Mouse (Mus musculus): ENCODE measurements around the gene Zfp276. TPM values are rescaled to one million over a fixed set of nuclear protein-coding genes. Genes with fewer than 3 reads are reported as not detected.
"Not testable (repeated sequence)": the region's sequence is repeated elsewhere in the genome, so short reads cannot be mapped to it uniquely, and the experiment has no call there.

Zfp276 gene
- polyA plus RNA-seq, 1 experiment from 2014 or later: 26.5 TPM

DNA sequence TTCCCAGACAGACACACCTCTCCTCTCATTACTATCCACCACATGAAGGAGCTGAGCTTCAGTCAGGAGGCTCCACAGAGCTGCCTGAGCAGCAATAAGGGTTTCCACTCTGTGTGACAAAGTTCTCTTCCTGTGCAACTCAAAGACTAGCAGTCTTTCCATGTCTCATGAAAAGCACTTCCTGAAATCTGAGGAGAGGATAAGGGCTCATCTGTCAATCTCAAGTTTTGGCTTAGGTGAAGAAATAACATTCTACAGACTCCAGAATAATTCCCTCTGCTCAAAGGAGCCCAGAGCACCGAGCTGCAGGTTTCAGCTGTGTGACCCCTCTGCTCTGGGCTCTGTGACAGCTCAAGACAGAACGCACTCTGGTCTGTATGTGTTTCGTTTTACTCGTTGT, 1.1 kb upstream of the Zfp276 start:
- DNase-seq (ENCODE audit: low spot score) (no peak), ATAC-seq (replicated peaks; ENCODE audit: low FRiP score) (no peak)
- 69% methylated on average over 4 of the region's 4 CpGs for WGBS
- Histone ChIP-seq H3K4me3 (ENCODE audit: low read depth, low read length) (peak overlapping the region; percentile 56; the same call in 1 of the 2 replicates), H3K9ac (ENCODE audit: low read length) (peak overlapping the region; percentile 95; the same call in 1 of the 2 replicates), H3K4me2 (ENCODE audit: low read depth, low read length, severe bottlenecking) (peak overlapping the region; percentile 96), H3K27ac (ENCODE audit: low read depth, low read length) (no peak overlapping the region), H3K36me3 (ENCODE audit: control insufficient read depth, insufficient read depth, low read length) (no peaks in the 10 kb centered on the region; the same call in 1 of the 2 replicates), H3K4me1 (replicated peaks; ENCODE audit: control insufficient read depth, insufficient read depth, low read length) (peaks cover 12% of the 10 kb centered on the region), H3K27me3 (ENCODE audit: control insufficient read depth, insufficient read depth, low read length) (no peaks in the 10 kb centered on the region), H3K9me3 (ENCODE audit: control insufficient read depth, low read length) (no peaks in the 10 kb centered on the region)

DNA sequence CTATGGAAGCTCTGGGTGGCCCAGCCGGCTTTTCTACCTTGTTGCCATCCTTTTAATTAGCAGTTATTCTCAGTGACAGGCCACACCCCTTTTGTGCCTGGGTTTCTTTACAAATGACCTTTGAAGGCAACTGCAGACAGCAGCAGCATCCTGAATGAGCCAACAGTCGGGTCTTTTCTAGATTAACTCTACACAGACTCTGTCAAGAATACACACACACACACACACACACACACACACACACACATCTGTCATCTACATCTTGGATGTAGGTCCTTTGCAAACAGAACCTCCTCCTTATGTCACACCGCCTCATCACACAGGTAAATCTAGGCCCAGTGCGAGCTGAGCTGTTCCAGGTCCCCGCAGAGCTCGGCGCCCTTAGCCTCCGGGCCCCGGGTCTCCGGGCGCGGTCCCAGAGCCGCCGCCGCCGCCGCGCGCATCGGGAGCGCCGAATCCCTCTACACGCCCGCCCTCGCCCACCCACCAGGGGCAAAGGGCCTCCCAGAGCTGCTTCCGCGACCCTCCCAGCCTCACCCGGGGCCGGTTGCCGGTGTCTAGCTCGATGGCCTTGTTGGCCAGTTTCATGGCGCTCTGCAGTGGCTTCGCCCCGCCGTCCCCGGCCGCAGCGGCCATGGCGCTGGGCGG, 420 bp upstream of the Zfp276 start:
- Histone ChIP-seq H3K27ac (ENCODE audit: low read depth, low read length) (peak overlapping the region; percentile 72), H3K4me2 (ENCODE audit: low read depth, low read length, severe bottlenecking) (peak overlapping the region; percentile 96), H3K9me3 (ENCODE audit: control insufficient read depth, low read length) (no peaks in the 10 kb centered on the region), H3K4me3 (ENCODE audit: low read depth, low read length) (peak overlapping the region; percentile 56), H3K36me3 (ENCODE audit: control insufficient read depth, insufficient read depth, low read length) (no peaks in the 10 kb centered on the region), H3K4me1 (replicated peaks; ENCODE audit: control insufficient read depth, insufficient read depth, low read length) (peaks cover 12% of the 10 kb centered on the region), H3K27me3 (ENCODE audit: control insufficient read depth, insufficient read depth, low read length) (no peaks in the 10 kb centered on the region), H3K9ac (ENCODE audit: low read length) (peak overlapping the region; percentile 95)
- ATAC-seq (replicated peaks; ENCODE audit: low FRiP score) (peak; percentile 69; the same call in 1 of the 2 replicates), DNase-seq (ENCODE audit: low spot score) (no peak)
- WGBS: under 1% methylated on average over 37 of the region's 40 CpGs

DNA sequence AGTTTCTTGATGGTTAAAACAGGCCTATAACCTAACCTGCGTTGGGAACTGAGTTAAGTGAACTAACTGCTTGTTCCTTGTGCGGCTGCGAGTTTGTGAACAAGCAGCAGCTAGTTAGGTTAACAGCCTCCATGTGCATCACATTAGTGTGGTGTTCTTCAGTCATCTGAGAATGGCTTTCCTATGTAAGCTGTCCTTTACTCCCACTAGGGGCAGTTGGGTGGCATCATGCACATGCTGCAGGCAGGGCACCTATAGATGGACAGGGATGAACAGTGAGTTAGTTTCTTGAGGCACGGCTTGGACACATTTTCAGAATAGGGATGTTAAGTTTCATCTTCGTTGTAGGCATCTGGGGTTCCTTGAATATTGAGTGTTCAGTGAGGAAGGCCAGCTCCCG, 1.2 kb downstream of the Zfp276 start:
- H3K27ac ChIP-seq (ENCODE audit: low read depth, low read length): no peak overlapping the region
- H3K9ac ChIP-seq (ENCODE audit: low read length): peak overlapping the region; percentile 95
- peaks cover 12% of the 10 kb centered on the region for H3K4me1 ChIP-seq (replicated peaks; ENCODE audit: control insufficient read depth, insufficient read depth, low read length)
- H3K27me3 ChIP-seq (ENCODE audit: control insufficient read depth, insufficient read depth, low read length): no peaks in the 10 kb centered on the region
- peak overlapping the region; percentile 96 for H3K4me2 ChIP-seq (ENCODE audit: low read depth, low read length, severe bottlenecking)
- H3K4me3 ChIP-seq (ENCODE audit: low read depth, low read length): peak overlapping the region; percentile 56
- H3K9me3 ChIP-seq (ENCODE audit: control insufficient read depth, low read length): no peaks in the 10 kb centered on the region
- ATAC-seq (replicated peaks; ENCODE audit: low FRiP score) (no peak), DNase-seq (ENCODE audit: low spot score) (no peak)
- 62% methylated on average over 6 of the region's 6 CpGs for WGBS
- H3K36me3 ChIP-seq (ENCODE audit: control insufficient read depth, insufficient read depth, low read length): no peaks in the 10 kb centered on the region; the same call in 1 of the 2 replicates

DNA sequence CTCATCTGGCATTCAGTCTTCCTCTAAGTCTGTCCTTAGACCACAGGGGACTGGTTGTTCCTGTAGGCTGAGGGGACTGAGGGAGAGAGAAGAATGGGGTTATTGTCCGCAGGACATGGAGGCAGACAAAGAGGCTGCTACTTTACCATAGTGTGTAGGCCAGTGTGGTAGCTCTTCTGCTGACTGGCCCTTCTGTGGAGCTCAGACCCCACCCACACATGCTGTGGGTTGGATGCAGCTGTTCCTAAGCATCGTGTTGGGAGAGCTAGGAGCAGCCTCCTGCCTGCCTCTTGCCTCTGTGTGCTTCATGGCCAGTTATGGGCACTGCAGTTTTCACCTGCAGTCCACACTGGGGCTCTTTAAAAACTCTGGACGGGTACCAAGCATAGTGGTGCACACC, 3.1 kb downstream of the Zfp276 start:
- ATAC-seq (replicated peaks; ENCODE audit: low FRiP score): no peak
- H3K27ac ChIP-seq (ENCODE audit: low read depth, low read length): no peak overlapping the region
- no peak overlapping the region for H3K4me2 ChIP-seq (ENCODE audit: low read depth, low read length, severe bottlenecking)
- DNase-seq (ENCODE audit: low spot score): no peak
- peaks cover 12% of the 10 kb centered on the region for H3K4me1 ChIP-seq (replicated peaks; ENCODE audit: control insufficient read depth, insufficient read depth, low read length)
- H3K9me3 ChIP-seq (ENCODE audit: control insufficient read depth, low read length): no peaks in the 10 kb centered on the region
- no peak overlapping the region for H3K4me3 ChIP-seq (ENCODE audit: low read depth, low read length)
- no peaks in the 10 kb centered on the region; the same call in 1 of the 2 replicates for H3K36me3 ChIP-seq (ENCODE audit: control insufficient read depth, insufficient read depth, low read length)
- H3K27me3 ChIP-seq (ENCODE audit: control insufficient read depth, insufficient read depth, low read length): no peaks in the 10 kb centered on the region
- H3K9ac ChIP-seq (ENCODE audit: low read length): no peak overlapping the region
- WGBS: 74% methylated on average over 3 of the region's 3 CpGs

DNA sequence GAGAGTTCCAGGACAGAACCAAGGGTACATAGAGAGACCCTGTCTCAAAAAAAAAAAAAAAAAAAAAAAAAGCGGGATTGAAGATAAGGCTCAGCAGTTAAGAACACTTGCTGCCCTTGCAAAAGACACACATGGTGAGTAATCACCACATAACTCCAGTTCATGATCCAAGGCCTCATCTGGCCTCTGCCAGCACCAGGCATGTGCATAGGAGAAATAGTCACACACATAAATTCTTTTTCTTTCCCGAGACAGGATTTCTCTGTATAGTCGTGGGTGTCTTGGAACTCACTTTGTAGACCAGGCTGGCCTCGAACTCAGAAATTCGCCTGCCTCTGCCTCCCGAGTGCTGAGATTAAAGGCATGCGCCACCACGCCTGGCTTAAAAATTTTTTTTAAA, 3.6 kb downstream of the Zfp276 start:
- 85% methylated on average over 8 of the region's 8 CpGs for WGBS
- H3K4me2 ChIP-seq (ENCODE audit: low read depth, low read length, severe bottlenecking); H3K27ac ChIP-seq (ENCODE audit: low read depth, low read length); H3K36me3 ChIP-seq (ENCODE audit: control insufficient read depth, insufficient read depth, low read length); H3K9ac ChIP-seq (ENCODE audit: low read length); H3K4me3 ChIP-seq (ENCODE audit: low read depth, low read length); DNase-seq (ENCODE audit: low spot score); H3K27me3 ChIP-seq (ENCODE audit: control insufficient read depth, insufficient read depth, low read length); H3K9me3 ChIP-seq (ENCODE audit: control insufficient read depth, low read length); ATAC-seq (replicated peaks; ENCODE audit: low FRiP score): not testable (repeated sequence)
- H3K4me1 ChIP-seq (replicated peaks; ENCODE audit: control insufficient read depth, insufficient read depth, low read length): peaks cover 12% of the 10 kb centered on the region

DNA sequence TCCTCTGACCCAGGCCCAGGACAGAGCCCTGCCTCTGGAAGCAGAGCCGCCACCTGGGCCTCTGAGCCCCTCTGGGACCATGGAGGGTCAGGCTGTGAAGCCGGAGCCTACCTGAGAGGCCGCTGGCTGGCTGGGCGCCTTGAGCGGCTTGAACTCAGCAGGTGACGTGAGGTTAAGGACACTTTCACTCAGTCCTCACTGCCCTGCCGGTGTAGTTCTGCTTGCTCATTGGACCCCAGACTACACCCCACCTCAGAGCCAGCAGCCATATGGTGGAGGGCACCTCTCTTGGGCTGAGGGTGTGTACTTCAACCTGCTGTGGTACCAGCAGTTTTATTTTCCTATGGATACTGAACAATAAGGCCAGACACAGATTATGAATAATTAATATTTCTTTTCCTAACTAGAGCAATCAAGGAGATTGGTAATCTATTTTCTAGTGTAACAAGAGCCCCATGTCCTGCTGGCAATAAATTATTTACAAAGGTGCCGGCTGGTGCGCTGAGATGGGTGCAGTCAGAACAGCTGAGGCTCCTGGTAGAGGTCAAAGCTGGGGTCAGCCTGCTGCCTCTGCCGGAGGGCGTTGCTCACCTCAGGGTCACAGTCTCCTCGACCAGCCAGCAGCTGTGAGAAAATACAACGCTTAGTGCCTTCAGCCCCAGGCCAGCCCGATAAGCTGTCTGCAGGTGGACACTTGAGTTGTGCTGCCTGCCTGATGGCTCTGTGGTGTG, 14.1 kb downstream of the Zfp276 start:
- 85% methylated on average over 14 of the region's 14 CpGs for WGBS
- no peaks in the 10 kb centered on the region for H3K27me3 ChIP-seq (ENCODE audit: control insufficient read depth, insufficient read depth, low read length)
- H3K9ac ChIP-seq (ENCODE audit: low read length): no peak overlapping the region
- H3K27ac ChIP-seq (ENCODE audit: low read depth, low read length): no peak overlapping the region
- no peaks in the 10 kb centered on the region for H3K9me3 ChIP-seq (ENCODE audit: control insufficient read depth, low read length)
- H3K4me3 ChIP-seq (ENCODE audit: low read depth, low read length): no peak overlapping the region
- DNase-seq (ENCODE audit: low spot score) (no peak), ATAC-seq (replicated peaks; ENCODE audit: low FRiP score) (no peak)
- no peak overlapping the region for H3K4me2 ChIP-seq (ENCODE audit: low read depth, low read length, severe bottlenecking)
- H3K4me1 ChIP-seq (replicated peaks; ENCODE audit: control insufficient read depth, insufficient read depth, low read length): no peaks in the 10 kb centered on the region
- H3K36me3 ChIP-seq (ENCODE audit: control insufficient read depth, insufficient read depth, low read length): peaks cover 7% of the 10 kb centered on the region; the same call in 1 of the 2 replicates

DNA sequence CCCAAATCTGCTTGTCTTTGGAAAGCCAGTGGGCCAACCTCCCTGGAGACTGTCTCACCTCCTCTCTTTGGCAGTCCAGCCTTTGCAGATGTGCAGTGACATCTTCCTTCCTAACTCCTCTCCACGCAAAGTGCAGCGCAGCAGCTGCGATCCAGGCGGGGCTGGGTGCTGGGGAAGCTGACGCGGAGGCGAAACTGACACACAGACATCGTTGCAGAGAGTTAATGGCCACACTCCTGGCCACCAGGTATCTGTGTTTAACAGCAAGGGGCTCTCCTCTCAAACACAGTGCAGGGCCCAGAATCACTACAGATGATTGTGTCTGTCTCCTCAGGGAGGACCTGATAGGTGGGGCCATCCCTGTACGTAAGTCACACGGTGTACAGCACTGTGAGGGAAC, 17.2 kb downstream of the Zfp276 start:
- Histone ChIP-seq H3K27ac (ENCODE audit: low read depth, low read length) (no peak overlapping the region), H3K4me1 (replicated peaks; ENCODE audit: control insufficient read depth, insufficient read depth, low read length) (no peaks in the 10 kb centered on the region), H3K9ac (ENCODE audit: low read length) (no peak overlapping the region), H3K4me3 (ENCODE audit: low read depth, low read length) (no peak overlapping the region), H3K9me3 (ENCODE audit: control insufficient read depth, low read length) (no peaks in the 10 kb centered on the region), H3K27me3 (ENCODE audit: control insufficient read depth, insufficient read depth, low read length) (no peaks in the 10 kb centered on the region), H3K36me3 (ENCODE audit: control insufficient read depth, insufficient read depth, low read length) (no peaks in the 10 kb centered on the region; the same call in 1 of the 2 replicates), H3K4me2 (ENCODE audit: low read depth, low read length, severe bottlenecking) (no peak overlapping the region)
- 90% methylated on average over 10 of the region's 10 CpGs for WGBS
- no peak for ATAC-seq (replicated peaks; ENCODE audit: low FRiP score)
- DNase-seq (ENCODE audit: low spot score): no peak

DNA sequence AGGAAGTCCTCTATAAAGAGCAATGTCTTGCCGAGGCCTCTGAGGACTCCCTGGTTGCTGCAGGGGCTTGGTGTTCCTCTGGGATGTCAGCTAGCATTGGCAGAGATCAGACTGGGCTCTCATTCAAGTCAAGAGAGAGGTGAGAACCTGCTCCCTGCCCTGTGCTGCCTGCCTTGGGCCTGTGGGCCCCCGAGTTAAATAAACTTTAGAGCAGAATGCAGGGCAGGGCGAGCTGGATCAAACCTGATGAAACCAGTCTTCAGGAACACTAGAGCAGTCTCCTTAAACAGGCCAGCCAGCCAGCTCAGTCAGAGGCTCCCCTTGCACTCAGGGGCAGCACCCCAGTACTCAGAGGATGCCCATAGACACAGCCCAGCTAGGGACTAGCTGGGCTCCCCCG, 17.9 kb downstream of the Zfp276 start:
- ATAC-seq (replicated peaks; ENCODE audit: low FRiP score) (no peak), DNase-seq (ENCODE audit: low spot score) (no peak)
- Histone ChIP-seq H3K36me3 (ENCODE audit: control insufficient read depth, insufficient read depth, low read length) (no peaks in the 10 kb centered on the region; the same call in 1 of the 2 replicates), H3K27me3 (ENCODE audit: control insufficient read depth, insufficient read depth, low read length) (no peaks in the 10 kb centered on the region), H3K9ac (ENCODE audit: low read length) (no peak overlapping the region), H3K4me1 (replicated peaks; ENCODE audit: control insufficient read depth, insufficient read depth, low read length) (no peaks in the 10 kb centered on the region), H3K4me2 (ENCODE audit: low read depth, low read length, severe bottlenecking) (no peak overlapping the region), H3K9me3 (ENCODE audit: control insufficient read depth, low read length) (no peaks in the 10 kb centered on the region), H3K27ac (ENCODE audit: low read depth, low read length) (no peak overlapping the region), H3K4me3 (ENCODE audit: low read depth, low read length) (no peak overlapping the region)
- 87% methylated on average over 4 of the region's 4 CpGs for WGBS
